Mouse (Mus musculus) myocyte (in vitro differentiated cells): ENCODE measurements around the gene Snx30.

ENCODE experiments used
- CEBPB ChIP-seq: IDR thresholded peaks from 2 replicates; pipeline ENCODE4 v1.6.1; 2011; ENCODE audit warnings: mild to moderate bottlenecking, moderate library complexity; ENCODE audit not compliant: poor library complexity, insufficient read depth, severe bottlenecking
- E2F4 ChIP-seq: IDR thresholded peaks from one replicate; pipeline ENCODE4 v1.6.1; 2011; ENCODE audit warnings: mild to moderate bottlenecking, control low read depth, moderate library complexity; ENCODE audit not compliant: insufficient read depth
- MAX ChIP-seq: IDR thresholded peaks from one replicate; pipeline ENCODE4 v1.6.1; 2011; ENCODE audit warnings: low read depth, mild to moderate bottlenecking, control low read depth
- MYOD1 ChIP-seq, 3 experiments: IDR thresholded peaks; one replicate each; pipeline ENCODE4 v1.6.1; 2011; ENCODE audit warnings: control low read depth in 2 of 3, low read depth in 2 of 3, mild to moderate bottlenecking in 2 of 3, moderate library complexity in 1 of 3; ENCODE audit not compliant: insufficient read length in 2 of 3, control insufficient read depth in 1 of 3
- MYOG ChIP-seq, 3 experiments: IDR thresholded peaks; one replicate each; pipeline ENCODE4 v1.6.1; 2011; ENCODE audit warnings: control low read depth in 2 of 3, low read depth in 2 of 3, mild to moderate bottlenecking in 2 of 3; ENCODE audit not compliant: insufficient read length in 2 of 3, control insufficient read depth in 1 of 3, insufficient read depth in 1 of 3
- POLR2A ChIP-seq: IDR thresholded peaks from one replicate; pipeline ENCODE4 v1.6.1; 2011; ENCODE audit warnings: low read depth, mild to moderate bottlenecking, control low read depth, moderate library complexity; ENCODE audit not compliant: insufficient read length
- POLR2AphosphoS2 ChIP-seq: IDR thresholded peaks from one replicate; pipeline ENCODE4 v1.6.1; 2011; ENCODE audit warnings: low read depth, control low read depth; ENCODE audit not compliant: insufficient read length
- SRF ChIP-seq: IDR thresholded peaks from one replicate; pipeline ENCODE4 v1.6.1; 2011; ENCODE audit warnings: low read depth; ENCODE audit not compliant: control insufficient read depth, insufficient read length
- TCF12 ChIP-seq: IDR thresholded peaks from one replicate; pipeline ENCODE4 v1.6.1; 2011; ENCODE audit warnings: mild to moderate bottlenecking, control low read depth; ENCODE audit not compliant: poor library complexity, insufficient read depth, severe bottlenecking
- TCF3 ChIP-seq: IDR thresholded peaks from one replicate; pipeline ENCODE4 v1.6.1; 2011; ENCODE audit warnings: low read depth, control low read depth; ENCODE audit not compliant: insufficient read length
- USF1 ChIP-seq: IDR thresholded peaks from one replicate; pipeline ENCODE4 v1.6.1; 2011; ENCODE audit warnings: low read depth, mild to moderate bottlenecking, control low read depth, moderate library complexity

DNA sequence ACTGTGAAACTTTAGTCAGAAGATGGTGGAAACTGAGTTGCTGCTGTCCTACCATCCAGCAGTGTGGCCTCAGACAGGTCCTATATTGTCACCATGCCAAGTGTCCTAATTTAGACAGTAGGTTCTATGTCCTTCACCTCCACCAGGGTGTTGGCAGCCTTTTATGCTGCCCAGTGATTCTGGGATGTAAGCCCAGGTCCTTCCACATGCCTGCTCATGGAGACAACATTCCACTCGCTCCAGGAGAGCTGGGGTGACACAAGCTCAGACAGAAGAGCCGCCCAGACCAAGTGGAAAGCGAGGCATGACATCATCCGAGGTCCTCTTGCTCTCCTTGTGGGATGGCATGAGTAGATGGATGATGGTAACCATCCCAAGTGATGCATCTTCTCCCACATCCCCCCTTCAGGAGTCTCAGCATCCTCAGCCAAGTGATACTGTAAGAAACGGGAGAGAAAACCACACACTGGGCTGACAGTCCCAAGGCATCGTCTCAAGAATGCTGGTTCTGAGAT lies 84.5 kb downstream of the Snx30 start:
- no peak for TF ChIP-seq POLR2A
- TF ChIP-seq MYOG (IDR thresholded peaks at IDR 0.05; ENCODE audit: control insufficient read depth in 1 of 3, insufficient read depth in 1 of 3, insufficient read length in 2 of 3, low read depth in 2 of 3) = no peak
- no peak for TF ChIP-seq SRF
- no peak for TF ChIP-seq MAX
- TF ChIP-seq USF1 = no peak
- no peak for TF ChIP-seq CEBPB
- no peak for TF ChIP-seq TCF3
- no peak for TF ChIP-seq TCF12
- no peak for TF ChIP-seq POLR2AphosphoS2
- no peak for TF ChIP-seq E2F4
- TF ChIP-seq MYOD1 (IDR thresholded peaks at IDR 0.05; ENCODE audit: control insufficient read depth in 1 of 3, insufficient read length in 2 of 3, low read depth in 2 of 3) = no peak
